Mouse (Mus musculus): ENCODE results near the gene Gm19668.
"Not testable (repeated sequence)": the region's sequence is repeated elsewhere in the genome, so short reads cannot be mapped to it uniquely, and the experiment has no call there.

Gene Gm19668

DNA sequence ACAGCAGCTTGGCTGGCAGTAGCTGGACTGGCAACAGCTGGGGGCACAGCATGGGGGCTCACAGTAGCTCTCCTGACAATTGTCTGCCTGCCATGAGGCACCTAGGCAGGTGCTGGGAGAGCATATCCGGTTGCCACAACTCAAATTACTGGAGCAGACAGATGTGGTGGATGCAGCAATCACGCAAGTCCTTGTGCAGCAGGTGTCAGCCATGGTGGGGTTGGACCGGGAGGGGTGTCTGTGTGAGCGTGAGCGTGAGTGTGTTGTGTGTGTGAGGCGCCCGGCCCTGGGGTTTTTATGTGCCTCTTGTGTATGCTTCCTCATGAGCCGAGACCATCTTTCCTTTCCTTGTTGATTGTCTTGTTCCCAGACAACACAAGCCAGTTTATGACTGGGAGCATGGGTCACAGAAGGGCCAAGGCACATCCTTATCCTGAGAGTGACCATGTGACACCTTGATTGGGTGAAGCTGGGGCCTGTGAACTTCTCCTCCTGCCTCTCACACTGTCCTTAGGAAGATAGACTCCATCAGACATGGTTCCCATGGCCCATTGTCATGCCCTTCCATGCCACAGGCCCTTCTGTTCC, at the start of gene Gm19668:
Gene Gm19668, minus strand, starts transcription at position 213 of the 588 bp plus-strand sequence.
- no peak for DNase-seq (ENCODE audit: low read depth, low spot score)

DNA sequence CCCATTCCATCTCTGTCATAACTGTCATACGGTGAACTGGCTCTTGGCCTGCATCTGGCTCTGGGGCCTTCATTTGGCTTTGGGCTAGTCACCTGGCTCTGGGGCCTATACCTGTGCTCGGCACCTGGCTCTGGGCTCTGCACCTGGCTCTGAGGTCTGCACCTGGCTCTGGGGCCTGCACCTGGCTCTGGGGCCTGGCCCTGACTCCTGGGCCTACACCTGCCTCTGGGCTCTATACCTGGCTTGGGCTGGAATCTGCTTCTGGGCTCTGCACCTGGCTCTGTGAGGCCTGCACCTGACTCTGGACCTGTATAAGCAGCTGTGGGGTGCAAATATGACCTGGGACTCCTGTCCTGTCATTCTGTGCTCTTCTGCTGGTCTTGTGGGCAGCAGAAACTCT, 48.6 kb upstream of the Gm19668 start:
- no peak for DNase-seq (ENCODE audit: low read depth, low spot score)

DNA sequence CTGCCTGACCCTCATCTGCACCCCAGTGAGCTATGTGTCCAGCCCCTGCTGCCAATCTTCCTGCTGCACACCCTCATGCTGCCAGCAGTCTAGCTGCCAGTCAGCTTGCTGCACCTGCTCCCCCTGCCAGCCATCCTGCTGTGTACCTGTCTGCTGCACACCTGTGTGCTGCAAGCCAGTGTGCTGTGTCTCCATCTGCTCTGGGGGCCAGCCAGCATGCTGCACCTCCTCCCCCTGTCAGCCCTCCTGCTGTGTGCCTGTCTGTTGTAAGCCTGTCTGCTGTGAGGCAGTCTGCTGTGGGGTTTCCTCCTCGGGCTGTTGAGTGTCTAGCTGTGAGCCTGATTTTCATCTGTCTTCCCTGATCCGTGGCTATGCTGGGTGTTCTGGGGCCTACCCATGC, 48.0 kb upstream of the Gm19668 start:
- no peak for DNase-seq (ENCODE audit: low read depth, low spot score)

DNA sequence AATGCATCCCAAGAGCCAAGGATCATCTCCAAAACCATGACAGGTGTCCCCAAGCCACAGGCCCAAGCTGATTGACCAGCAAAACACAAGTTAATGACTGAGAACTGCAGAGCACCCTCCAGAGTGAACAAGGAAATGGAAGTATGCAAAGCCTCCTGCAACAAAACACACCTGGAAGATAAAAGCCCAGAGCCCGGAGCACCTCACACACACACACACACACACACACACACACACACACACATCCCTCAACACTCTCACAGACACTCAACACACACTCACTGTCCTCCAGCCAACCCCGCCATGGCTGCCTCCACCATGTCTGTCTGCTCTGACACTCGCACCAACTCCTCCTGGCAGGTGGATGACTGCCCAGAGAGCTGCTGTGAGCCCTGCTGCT, 47.6 kb upstream of the Gm19668 start, which contains the start of gene Gm36176:
Gene Gm36176, plus strand, starts transcription at position 301 of the 400 bp plus-strand sequence.
- no peak for DNase-seq (ENCODE audit: low read depth, low spot score)

DNA sequence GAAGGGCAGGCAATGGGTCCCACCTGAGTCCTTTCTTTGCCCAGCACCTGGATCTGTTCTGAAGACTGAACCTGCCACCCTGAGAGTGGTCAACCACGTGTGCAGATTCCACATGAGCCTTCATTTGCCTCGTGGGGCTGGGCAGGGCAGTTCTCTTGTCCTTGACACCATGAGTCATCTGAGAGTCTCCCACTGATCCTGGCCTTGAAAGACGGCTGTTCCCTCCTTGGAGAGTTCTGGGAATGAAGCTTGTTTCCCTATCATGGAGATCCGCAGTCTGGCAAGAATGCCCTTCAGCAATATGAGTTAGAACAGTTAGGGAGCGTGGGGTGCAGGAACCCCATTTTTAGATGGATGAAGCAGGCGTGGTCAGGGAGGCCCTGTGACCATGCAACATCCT, 40.1 kb upstream of the Gm19668 start:
- DNase-seq (ENCODE audit: low read depth, low spot score) = no peak

DNA sequence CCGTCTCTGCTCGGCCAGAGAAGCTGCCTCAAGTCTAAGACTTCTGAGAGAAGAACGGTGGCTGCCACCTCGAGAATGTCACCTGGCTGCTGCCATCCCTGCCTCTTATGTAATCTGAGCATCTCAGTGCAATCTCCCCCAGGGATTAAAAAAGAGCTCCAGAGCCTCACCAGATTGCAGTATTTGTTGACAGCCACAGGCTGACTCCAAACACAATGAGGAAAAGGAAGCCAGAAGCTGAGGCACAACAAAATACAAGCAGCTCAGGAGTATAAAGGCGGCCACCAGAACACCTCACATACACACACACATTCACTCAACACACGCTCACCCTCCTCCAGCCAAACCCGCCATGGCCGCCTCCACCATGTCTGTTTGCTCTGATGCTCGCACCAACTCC, 36.7 kb upstream of the Gm19668 start, which contains the start of gene Krtap10-10:
Gene Krtap10-10, plus strand, starts transcription at position 301 of the 400 bp plus-strand sequence.
- no peak for DNase-seq (ENCODE audit: low read depth, low spot score)

DNA sequence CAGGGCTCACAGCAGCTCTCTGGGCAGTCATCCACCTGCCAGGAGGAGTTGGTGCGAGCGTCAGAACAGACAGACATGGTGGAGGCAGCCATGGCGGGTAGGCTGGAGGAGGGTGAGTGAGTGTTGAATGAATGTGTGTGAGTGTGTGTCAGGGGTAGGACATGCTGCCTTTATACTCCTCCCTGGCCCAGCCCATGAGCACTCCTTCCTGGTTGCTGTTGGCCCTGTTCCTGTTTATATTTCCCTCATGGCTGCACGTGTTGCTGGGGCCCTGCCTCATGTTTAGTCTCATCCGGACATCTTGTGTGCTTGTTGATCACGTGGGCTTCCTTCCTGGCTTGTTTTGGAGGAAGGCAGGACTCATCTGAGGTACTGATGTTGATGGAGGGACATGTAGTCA, 28.0 kb upstream of the Gm19668 start, which contains the start of gene Krtap10-4:
Gene Krtap10-4, minus strand, starts transcription at position 145 of the 400 bp plus-strand sequence.
- no peak for DNase-seq (ENCODE audit: low read depth, low spot score)

DNA sequence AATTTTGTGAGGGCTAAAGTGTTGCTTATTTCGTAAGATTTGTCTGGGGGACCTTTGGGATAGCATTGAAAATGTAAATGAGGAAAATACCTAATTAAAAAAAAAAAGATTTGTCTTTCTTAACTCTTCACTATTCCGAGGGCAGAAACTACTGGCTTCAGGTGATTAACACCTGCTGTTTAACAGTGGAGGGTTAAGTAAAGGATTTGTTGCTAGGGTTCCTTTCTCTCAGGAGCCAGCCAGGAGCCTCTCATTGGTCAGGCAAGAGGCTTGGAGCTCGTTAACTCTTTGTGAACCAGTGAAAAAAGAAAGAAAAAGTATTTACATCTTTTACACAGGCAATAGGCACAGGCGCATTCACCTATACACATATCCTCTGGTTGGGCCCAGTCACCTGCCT, 20.3 kb upstream of the Gm19668 start:
- no peak for DNase-seq (ENCODE audit: low read depth, low spot score)

DNA sequence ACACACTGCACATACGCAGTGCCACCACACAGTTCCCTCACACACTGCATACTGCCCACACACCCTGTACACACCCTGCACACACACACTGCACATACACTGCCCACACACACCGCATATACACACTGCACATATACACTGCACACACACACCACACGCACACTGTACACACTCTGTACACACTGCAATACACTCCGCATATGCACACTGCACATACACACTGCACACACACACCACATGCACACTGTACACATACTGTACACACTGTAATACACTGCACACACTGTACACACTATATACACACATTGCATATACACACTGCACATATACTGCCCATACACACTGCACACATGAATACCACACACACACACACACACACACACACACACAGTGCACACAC, 19.6 kb upstream of the Gm19668 start:
- DNase-seq (ENCODE audit: low read depth, low spot score) = no peak

DNA sequence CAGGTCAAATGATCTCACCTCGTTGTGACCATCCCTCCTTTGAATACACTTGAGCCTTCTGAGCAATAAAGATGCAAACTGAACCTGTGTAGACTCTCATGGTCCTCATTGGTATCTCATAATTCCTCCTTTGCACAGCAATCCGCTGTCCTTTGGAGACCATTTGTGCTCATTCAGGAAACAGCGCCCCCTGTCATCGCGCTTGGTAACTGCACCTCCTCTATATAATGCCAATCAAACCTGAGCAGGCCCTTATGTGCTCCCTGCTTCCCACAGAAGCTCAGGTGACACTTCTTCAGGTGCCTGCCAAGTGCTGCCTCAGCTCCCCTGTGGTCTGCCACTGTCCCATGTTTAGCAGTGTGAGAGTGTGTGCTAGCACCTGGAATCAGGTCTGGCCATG, 16.6 kb upstream of the Gm19668 start:
- DNase-seq (ENCODE audit: low read depth, low spot score) = no peak

DNA sequence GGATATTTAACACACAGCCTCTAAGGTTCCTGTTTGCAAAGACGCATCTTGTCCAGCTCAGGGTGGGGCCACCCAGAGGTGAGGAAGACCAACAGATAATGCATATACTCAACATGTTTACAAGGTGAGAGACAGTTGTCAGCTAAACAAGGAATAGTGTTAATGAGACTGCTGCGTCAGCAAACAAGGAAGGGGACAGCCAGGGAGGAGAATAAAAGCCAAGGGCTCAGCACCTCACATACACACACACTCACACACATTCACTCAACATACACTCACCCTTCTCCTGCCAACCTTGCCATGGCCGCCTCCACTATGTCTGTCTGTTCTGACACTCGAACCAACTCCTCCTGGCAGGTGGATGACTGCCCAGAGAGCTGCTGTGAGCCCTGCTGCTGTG, 15.4 kb upstream of the Gm19668 start, which contains the start of gene Gm2696:
Gene Gm2696, plus strand, starts transcription at position 301 of the 400 bp plus-strand sequence.
- DNase-seq (ENCODE audit: low read depth, low spot score) = no peak

DNA sequence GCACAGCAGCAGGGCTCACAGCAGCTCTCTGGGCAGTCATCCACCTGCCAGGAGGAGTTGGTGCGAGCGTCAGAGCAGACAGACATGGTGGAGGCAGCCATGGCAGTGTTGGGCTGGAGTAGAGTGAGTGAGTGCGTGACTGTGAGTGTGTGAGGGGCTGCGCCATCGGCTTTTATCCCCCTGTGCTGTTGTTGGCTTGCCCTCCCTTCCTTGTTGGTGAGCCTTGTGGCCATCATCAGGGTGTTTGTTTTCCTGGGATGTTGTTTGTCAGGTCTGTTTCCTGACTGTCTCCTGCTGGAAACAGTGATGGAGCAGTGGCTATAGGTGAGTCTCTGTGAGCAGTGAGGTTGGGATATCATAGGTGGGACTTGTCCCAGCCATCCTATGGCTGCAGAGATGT, 12.8 kb upstream of the Gm19668 start, which contains the start of gene Gm9507:
Gene Gm9507, minus strand, starts transcription at position 101 of the 400 bp plus-strand sequence.
- no peak for DNase-seq (ENCODE audit: low read depth, low spot score)

DNA sequence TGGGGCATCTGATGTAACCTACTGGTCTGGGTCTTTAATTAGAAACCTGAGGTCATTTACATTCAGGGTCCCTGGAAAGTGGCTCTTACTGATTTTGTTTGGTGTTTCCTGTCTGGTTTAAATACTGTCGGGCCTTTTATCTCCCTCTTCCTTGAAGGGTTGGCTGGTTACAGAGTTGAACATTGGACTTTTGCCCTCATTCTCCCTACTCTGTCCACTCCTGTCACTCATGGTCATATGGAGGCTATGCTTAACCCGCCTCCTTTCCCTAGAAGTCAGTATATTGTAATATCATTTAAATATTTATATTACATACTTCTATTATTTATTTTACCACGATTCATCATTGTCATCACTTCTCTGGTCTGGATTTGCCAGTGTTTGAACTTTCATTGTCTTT, 5.2 kb upstream of the Gm19668 start:
- no peak for DNase-seq (ENCODE audit: low read depth, low spot score)

DNA sequence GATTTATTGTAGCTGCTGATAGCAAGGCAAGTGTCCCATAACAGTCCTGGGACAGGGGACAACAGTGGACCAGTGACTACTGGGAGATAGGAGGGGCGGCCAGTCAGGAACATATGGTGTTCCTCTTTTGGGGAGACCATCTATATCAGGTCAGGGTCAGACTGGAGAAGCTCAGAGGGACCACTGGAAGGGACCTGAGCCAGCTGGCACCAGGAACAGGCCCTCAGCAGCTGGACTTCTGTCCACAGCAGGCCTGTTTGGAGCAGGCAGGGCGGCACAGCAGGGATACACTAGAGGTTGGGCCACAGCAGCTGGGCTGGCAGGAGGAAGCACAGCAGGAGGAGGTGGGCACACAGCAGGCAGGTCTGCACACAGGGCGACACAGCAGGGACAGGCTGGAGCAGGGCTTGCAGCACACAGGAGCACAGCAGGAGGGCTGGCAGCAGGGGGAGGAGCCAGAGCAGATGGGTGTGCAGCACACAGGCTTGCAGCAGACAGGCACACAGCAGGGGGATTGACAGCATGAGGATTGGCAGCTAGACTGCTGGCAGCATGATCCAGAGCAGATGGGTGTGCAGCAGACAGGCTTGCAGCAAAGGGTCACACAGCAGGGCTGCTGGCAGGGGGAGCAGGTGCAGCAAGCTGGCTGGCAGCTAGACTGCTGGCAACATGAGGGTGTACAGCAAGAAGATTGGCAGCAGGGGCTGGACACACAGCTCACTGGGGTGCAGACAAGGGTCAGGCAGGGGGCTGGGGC, 591 bp downstream of the Gm19668 start:
- DNase-seq (ENCODE audit: low read depth, low spot score) = not testable (repeated sequence)

DNA sequence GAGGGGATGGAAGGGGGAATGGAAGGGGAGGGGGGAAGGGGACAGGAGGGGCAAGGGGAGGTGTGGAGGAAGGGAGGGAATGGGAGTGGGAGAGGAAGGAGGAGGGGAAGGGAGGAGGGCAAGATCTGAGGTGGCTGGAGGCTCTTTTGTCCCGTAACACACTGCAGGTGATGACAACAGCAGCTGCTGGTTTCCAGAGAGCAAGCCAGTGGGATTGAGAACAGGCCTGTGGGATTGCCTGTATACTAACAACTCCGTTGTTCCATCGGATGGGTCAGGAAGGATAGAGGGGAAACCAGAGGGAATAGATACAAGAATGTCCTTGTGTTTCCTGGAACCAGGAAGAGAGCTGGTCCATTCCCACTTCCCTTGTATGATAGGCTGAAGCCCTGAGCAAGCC, 1.3 kb downstream of the Gm19668 start:
- no peak for DNase-seq (ENCODE audit: low read depth, low spot score)

DNA sequence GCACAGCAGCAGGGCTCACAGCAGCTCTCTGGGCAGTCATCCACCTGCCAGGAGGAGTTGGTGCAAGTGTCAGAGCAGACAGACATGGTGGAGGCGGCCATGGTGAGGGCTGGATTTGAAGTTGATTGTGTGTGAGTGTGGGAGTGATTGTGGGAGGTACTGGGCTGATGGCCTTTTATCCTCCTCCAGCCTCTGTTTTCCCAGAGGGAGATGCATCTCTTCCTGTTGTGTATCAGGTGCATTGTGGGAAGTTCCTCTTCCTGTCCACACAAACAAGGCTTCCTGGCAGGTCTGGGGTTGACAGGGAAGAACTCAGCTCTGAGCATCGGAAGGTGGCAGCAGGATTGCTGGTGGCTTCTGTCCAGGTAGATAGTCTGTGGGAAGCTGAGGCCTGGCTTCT, 4.0 kb downstream of the Gm19668 start, which contains the start of gene Gm9639:
Gene Gm9639, minus strand, starts transcription at position 101 of the 400 bp plus-strand sequence.
- DNase-seq (ENCODE audit: low read depth, low spot score) = no peak

DNA sequence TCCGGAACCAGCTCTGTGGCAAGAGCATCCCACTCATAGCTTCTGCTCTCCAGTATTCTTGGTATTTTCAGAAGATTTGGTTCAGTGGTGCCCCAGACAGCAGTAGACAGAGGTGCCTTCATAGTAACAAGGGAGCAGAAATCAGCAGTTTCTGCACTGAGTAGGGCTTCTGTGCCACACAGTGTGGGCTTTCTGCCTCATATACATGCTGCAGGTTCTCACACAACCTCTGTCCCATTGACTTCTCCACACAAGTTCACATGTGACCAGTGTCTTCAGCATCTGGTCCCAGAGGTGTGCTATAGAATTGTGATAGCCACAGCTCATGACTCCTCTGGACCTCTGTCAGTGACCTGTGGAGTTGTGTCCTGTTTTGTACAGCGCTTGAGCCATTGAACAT, 10.3 kb downstream of the Gm19668 start:
- no peak for DNase-seq (ENCODE audit: low read depth, low spot score)

DNA sequence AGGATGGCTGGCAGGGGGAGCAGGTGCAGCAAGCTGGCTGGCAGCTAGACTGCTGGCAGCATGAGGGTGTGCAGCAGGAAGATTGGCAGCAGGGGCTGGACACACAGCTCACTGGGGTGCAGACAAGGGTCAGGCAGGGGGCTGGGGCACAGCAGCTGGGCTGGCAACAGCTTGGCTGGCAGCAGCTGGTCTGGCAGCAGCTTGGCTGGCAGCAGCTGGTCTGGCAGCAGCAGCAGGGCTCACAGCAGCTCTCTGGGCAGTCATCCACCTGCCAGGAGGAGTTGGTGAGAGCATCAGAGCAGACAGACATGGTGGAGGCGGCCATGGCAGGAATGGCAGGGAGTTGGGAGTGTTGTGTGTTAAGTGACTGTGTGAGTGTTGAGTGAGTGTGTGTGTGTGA, 11.1 kb downstream of the Gm19668 start, which contains the start of gene Gm7137:
Gene Gm7137, minus strand, starts transcription at position 325 of the 400 bp plus-strand sequence.
- not testable (repeated sequence) for DNase-seq (ENCODE audit: low read depth, low spot score)

DNA sequence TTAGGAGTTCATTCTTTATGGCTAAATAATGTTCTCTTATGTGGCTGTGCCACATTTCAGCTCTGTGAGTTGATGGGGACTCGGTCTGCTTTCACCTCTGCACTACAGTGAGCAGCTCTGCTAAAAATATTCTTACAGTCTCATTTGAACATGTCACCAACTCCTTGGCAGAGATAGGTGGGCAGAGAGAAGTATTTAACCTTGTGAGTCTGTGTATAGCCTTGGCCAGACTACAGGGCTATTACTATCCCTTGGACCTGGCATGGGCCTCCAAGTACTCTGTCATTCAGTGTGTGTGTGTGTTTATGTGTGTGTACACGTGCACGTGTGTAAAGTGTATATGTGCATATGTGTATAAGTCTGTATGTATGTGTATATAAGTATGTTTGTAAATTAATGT, 15.5 kb downstream of the Gm19668 start:
- not testable (repeated sequence) for DNase-seq (ENCODE audit: low read depth, low spot score)

DNA sequence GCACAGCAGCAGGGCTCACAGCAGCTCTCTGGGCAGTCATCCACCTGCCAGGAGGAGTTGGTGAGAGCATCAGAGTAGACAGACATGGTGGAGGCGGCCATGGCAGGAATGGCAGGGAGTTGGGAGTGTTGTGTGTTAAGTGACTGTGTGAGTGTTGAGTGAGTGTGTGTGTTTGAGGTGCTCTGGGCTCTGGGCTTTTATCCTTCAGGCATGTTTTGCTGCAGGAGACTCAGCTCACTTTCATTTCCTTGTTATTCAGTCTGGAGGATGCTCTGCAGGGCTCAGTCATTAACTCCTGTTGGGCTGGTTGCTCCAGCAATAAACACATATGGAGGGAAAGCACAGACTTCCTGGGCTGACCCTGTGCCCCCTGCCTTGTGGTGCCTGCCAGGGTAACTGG, 16.5 kb downstream of the Gm19668 start, which contains the start of gene Gm3250:
Gene Gm3250, minus strand, starts transcription at position 101 of the 400 bp plus-strand sequence.
- DNase-seq (ENCODE audit: low read depth, low spot score) = not testable (repeated sequence)

DNA sequence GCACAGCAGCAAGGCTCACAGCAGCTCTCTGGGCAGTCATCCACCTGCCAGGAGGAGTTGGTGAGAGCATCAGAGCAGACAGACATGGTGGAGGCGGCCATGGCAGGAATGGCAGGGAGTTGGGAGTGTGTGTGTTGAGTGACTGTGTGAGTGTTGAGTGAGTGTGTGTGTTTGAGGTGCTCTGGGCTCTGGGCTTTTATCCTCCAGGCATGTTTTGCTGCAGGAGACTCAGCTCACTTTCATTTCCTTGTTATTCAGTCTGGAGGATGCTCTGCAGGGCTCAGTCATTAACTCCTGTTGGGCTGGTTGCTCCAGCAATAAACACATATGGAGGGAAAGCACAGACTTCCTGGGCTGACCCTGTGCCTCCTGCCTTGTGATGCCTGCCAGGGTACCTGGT, 22.1 kb downstream of the Gm19668 start, which contains the start of gene Gm7138:
Gene Gm7138, minus strand, starts transcription at position 101 of the 400 bp plus-strand sequence.
- DNase-seq (ENCODE audit: low read depth, low spot score) = not testable (repeated sequence)

DNA sequence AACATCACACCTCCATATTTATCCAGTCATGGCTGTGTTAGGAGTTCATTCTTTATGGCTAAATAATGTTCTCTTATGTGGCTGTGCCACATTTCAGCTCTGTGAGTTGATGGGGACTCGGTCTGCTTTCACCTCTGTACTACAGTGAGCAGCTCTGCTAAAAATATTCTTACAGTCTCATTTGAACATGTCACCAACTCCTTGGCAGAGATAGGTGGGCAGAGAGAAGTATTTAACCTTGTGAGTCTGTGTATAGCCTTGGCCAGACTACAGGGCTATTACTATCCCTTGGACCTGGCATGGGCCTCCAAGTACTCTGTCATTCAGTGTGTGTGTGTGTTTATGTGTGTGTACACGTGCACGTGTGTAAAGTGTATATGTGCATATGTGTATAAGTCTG, 26.8 kb downstream of the Gm19668 start:
- not testable (repeated sequence) for DNase-seq (ENCODE audit: low read depth, low spot score)

Data from brain, embryonic 18.5 days (tissue).